Mouse (Mus musculus) limb, embryonic 13.5 days (tissue): Measurements from ENCODE around the gene Dlgap4. TPM values are rescaled to one million over a fixed set of nuclear protein-coding genes. Genes with fewer than 3 reads are reported as not detected.

Experiments
- ATAC-seq: fragments of 200-750 bp; cut with Nextera tagmentation; 2 replicates; pipeline ENCODE4 v1.8.0; 2017; ENCODE audit warnings: low read depth, moderate number of reproducible peaks, moderate TSS enrichment; ENCODE audit not compliant: low FRiP score
- H3K27ac ChIP-seq: fragments of 300-500 bp; sonication (generic); 2 replicates; pipeline ENCODE4 v1.5.1; 2015; ENCODE audit warnings: inconsistent platforms, mild to moderate bottlenecking, moderate library complexity
- H3K27me3 ChIP-seq: fragments of 300-500 bp; sonication (generic); 2 replicates; pipeline ENCODE4 v1.6.1; 2015; ENCODE audit warnings: mild to moderate bottlenecking, inconsistent platforms
- H3K36me3 ChIP-seq: fragments of 300-500 bp; sonication (generic); 2 replicates; pipeline ENCODE4 v1.6.1; 2015; ENCODE audit warnings: inconsistent platforms, mild to moderate bottlenecking, moderate library complexity
- H3K4me1 ChIP-seq: fragments of 300-500 bp; sonication (generic); 2 replicates; pipeline ENCODE4 v1.6.1; 2015; ENCODE audit warnings: inconsistent platforms
- H3K4me2 ChIP-seq: fragments of 300-500 bp; sonication (generic); replicated peaks from 2 replicates; pipeline ENCODE4 v1.6.1; 2015; ENCODE audit warnings: inconsistent platforms, mild to moderate bottlenecking, moderate library complexity
- H3K4me3 ChIP-seq: fragments of 300-500 bp; sonication (generic); 2 replicates; pipeline ENCODE4 v1.5.1; 2015; ENCODE audit warnings: moderate library complexity, mild to moderate bottlenecking, inconsistent platforms
- H3K9ac ChIP-seq: fragments of 300-500 bp; sonication (generic); 2 replicates; pipeline ENCODE4 v1.6.1; 2015; ENCODE audit warnings: mild to moderate bottlenecking, inconsistent platforms
- H3K9me3 ChIP-seq: fragments of 300-500 bp; sonication (generic); 2 replicates; pipeline ENCODE4 v1.6.1; 2016; ENCODE audit warnings: inconsistent platforms
- WGBS: fragments of 180-500 bp; shearing (Covaris S2); methylation state at CpG from one replicate; pipeline ENCODE4 v1.1.7; 2015; 5-methylcytosine and 5-hydroxymethylcytosine counted together
- polyA plus RNA-seq: library from polyadenylated mRNA; unstranded; fragments of >200 nt; fragmentation: Nextera tagmentation; extraction: Ambion mirVana; gene quantifications from 2 replicates; pipeline ENCODE4 v1.2.1, GENCODE M21; 2015

Gene Dlgap4
- polyA plus RNA-seq, 1 experiment from 2014 or later, result 101 TPM

- H3K9ac ChIP-seq, result no peak overlapping the region
- H3K4me2 ChIP-seq, result no peak overlapping the region
- H3K4me3 ChIP-seq, result no peak overlapping the region
- no peaks in the 10 kb centered on the region for H3K9me3 ChIP-seq
- no peak overlapping the region for H3K27ac ChIP-seq
- peaks cover 26% of the 10 kb centered on the region for H3K4me1 ChIP-seq
- H3K36me3 ChIP-seq, result no peaks in the 10 kb centered on the region
- peaks cover 44% of the 10 kb centered on the region for H3K27me3 ChIP-seq
- no peak for ATAC-seq
- 39% methylated on average over 6 of the region's 6 CpGs for WGBS
Measured at GRCm38 (mm10) chr2:156645145-156645544, 31.6 kb downstream of the Dlgap4 start.

- Histone ChIP-seq H3K9ac (no peak overlapping the region), H3K36me3 (no peaks in the 10 kb centered on the region), H3K27ac (no peak overlapping the region), H3K4me3 (no peak overlapping the region), H3K4me2 (no peak overlapping the region), H3K9me3 (no peaks in the 10 kb centered on the region), H3K4me1 (peaks cover 26% of the 10 kb centered on the region), H3K27me3 (peaks cover 44% of the 10 kb centered on the region)
- no peak for ATAC-seq
- 73% methylated on average over 5 of the region's 5 CpGs for WGBS
Measured at GRCm38 (mm10) chr2:156646877-156647276, 33.4 kb downstream of the Dlgap4 start.

GRCm38 (mm10) chr2:156648042-156648441 lies 34.5 kb downstream of the Dlgap4 start:
- ATAC-seq, result no peak
- H3K27ac ChIP-seq, result no peak overlapping the region
- H3K9me3 ChIP-seq, result no peaks in the 10 kb centered on the region
- H3K36me3 ChIP-seq, result no peaks in the 10 kb centered on the region
- no peak overlapping the region for H3K4me3 ChIP-seq
- H3K27me3 ChIP-seq, result peaks cover 34% of the 10 kb centered on the region
- WGBS, result 64% methylated on average over 5 of the region's 5 CpGs
- peaks cover 24% of the 10 kb centered on the region for H3K4me1 ChIP-seq
- H3K9ac ChIP-seq, result no peak overlapping the region
- H3K4me2 ChIP-seq, result no peak overlapping the region

GRCm38 (mm10) chr2:156649450-156649849 lies 35.9 kb downstream of the Dlgap4 start:
- H3K4me1 ChIP-seq, result peaks cover 13% of the 10 kb centered on the region
- H3K36me3 ChIP-seq, result no peaks in the 10 kb centered on the region
- no peak for ATAC-seq
- H3K4me3 ChIP-seq, result no peak overlapping the region
- H3K27ac ChIP-seq, result no peak overlapping the region
- H3K27me3 ChIP-seq, result peaks cover 32% of the 10 kb centered on the region
- 69% methylated on average over 5 of the region's 5 CpGs for WGBS
- H3K9ac ChIP-seq, result no peak overlapping the region
- H3K9me3 ChIP-seq, result no peaks in the 10 kb centered on the region
- no peak overlapping the region for H3K4me2 ChIP-seq

GRCm38 (mm10) chr2:156651019-156651418 lies 37.5 kb downstream of the Dlgap4 start:
- Histone ChIP-seq H3K36me3 (no peaks in the 10 kb centered on the region), H3K9ac (no peak overlapping the region), H3K4me1 (no peaks in the 10 kb centered on the region), H3K4me3 (no peak overlapping the region), H3K27ac (no peak overlapping the region), H3K27me3 (peaks cover 27% of the 10 kb centered on the region), H3K9me3 (no peaks in the 10 kb centered on the region), H3K4me2 (no peak overlapping the region)
- 66% methylated on average over 6 of the region's 6 CpGs for WGBS
- ATAC-seq, result no peak

- no peaks in the 10 kb centered on the region for H3K36me3 ChIP-seq
- H3K4me1 ChIP-seq, result no peaks in the 10 kb centered on the region
- WGBS, result 11% methylated on average over 8 of the region's 8 CpGs
- no peak overlapping the region for H3K9ac ChIP-seq
- H3K4me3 ChIP-seq, result no peak overlapping the region
- no peak overlapping the region for H3K27ac ChIP-seq
- H3K9me3 ChIP-seq, result no peaks in the 10 kb centered on the region
- ATAC-seq, result no peak
- H3K27me3 ChIP-seq, result peaks cover 16% of the 10 kb centered on the region
- no peak overlapping the region for H3K4me2 ChIP-seq
Measured at GRCm38 (mm10) chr2:156652841-156653240, 39.3 kb downstream of the Dlgap4 start.

GRCm38 (mm10) chr2:156654148-156654547 lies 40.6 kb downstream of the Dlgap4 start:
- H3K9me3 ChIP-seq, result no peaks in the 10 kb centered on the region
- no peak overlapping the region for H3K4me3 ChIP-seq
- H3K9ac ChIP-seq, result no peak overlapping the region
- no peak overlapping the region for H3K27ac ChIP-seq
- no peaks in the 10 kb centered on the region for H3K4me1 ChIP-seq
- H3K36me3 ChIP-seq, result no peaks in the 10 kb centered on the region
- no peak for ATAC-seq
- H3K27me3 ChIP-seq, result peaks cover 5% of the 10 kb centered on the region
- 79% methylated on average over 5 of the region's 5 CpGs for WGBS
- no peak overlapping the region for H3K4me2 ChIP-seq

GRCm38 (mm10) chr2:156655626-156656025 lies 42.1 kb downstream of the Dlgap4 start:
- H3K4me2 ChIP-seq, result no peak overlapping the region
- H3K9ac ChIP-seq, result no peak overlapping the region
- H3K27me3 ChIP-seq, result peaks cover 4% of the 10 kb centered on the region; the same call in 1 of the 2 replicates
- no peaks in the 10 kb centered on the region for H3K4me1 ChIP-seq
- no peak overlapping the region for H3K27ac ChIP-seq
- no peak overlapping the region for H3K4me3 ChIP-seq
- WGBS, result 60% methylated on average over 5 of the region's 5 CpGs
- H3K36me3 ChIP-seq, result no peaks in the 10 kb centered on the region
- H3K9me3 ChIP-seq, result no peaks in the 10 kb centered on the region
- no peak for ATAC-seq

GRCm38 (mm10) chr2:156657522-156657921 lies 44.0 kb downstream of the Dlgap4 start:
- no peaks in the 10 kb centered on the region for H3K36me3 ChIP-seq
- no peak overlapping the region for H3K4me2 ChIP-seq
- no peaks in the 10 kb centered on the region for H3K4me1 ChIP-seq
- no peaks in the 10 kb centered on the region for H3K9me3 ChIP-seq
- no peak for ATAC-seq
- no peak overlapping the region for H3K4me3 ChIP-seq
- no peaks in the 10 kb centered on the region; the same call in 1 of the 2 replicates for H3K27me3 ChIP-seq
- H3K27ac ChIP-seq, result no peak overlapping the region
- 84% methylated on average over 8 of the region's 8 CpGs for WGBS
- no peak overlapping the region for H3K9ac ChIP-seq

GRCm38 (mm10) chr2:156658221-156658620 lies 44.7 kb downstream of the Dlgap4 start:
- Histone ChIP-seq H3K9me3 (no peaks in the 10 kb centered on the region), H3K4me2 (no peak overlapping the region), H3K27ac (no peak overlapping the region), H3K27me3 (no peaks in the 10 kb centered on the region; the same call in 1 of the 2 replicates), H3K9ac (no peak overlapping the region), H3K4me3 (no peak overlapping the region), H3K4me1 (no peaks in the 10 kb centered on the region), H3K36me3 (no peaks in the 10 kb centered on the region)
- no peak for ATAC-seq
- 80% methylated on average over 10 of the region's 10 CpGs for WGBS

- Histone ChIP-seq H3K27ac (no peak overlapping the region), H3K9ac (no peak overlapping the region), H3K36me3 (no peaks in the 10 kb centered on the region), H3K4me1 (no peaks in the 10 kb centered on the region), H3K4me2 (no peak overlapping the region), H3K27me3 (0 out of 2 replicates have a peak, but pooled peaks cover under 1% of the 10 kb centered on the region), H3K4me3 (no peak overlapping the region), H3K9me3 (no peaks in the 10 kb centered on the region)
- no peak for ATAC-seq
- 66% methylated on average over 7 of the region's 7 CpGs for WGBS
Measured at GRCm38 (mm10) chr2:156658751-156659150, 45.2 kb downstream of the Dlgap4 start.

GRCm38 (mm10) chr2:156659981-156660380 lies 46.5 kb downstream of the Dlgap4 start:
- Histone ChIP-seq H3K9ac (no peak overlapping the region), H3K4me1 (no peaks in the 10 kb centered on the region), H3K4me2 (no peak overlapping the region), H3K27me3 (0 out of 2 replicates have a peak, but pooled peaks cover 4% of the 10 kb centered on the region), H3K9me3 (no peaks in the 10 kb centered on the region), H3K4me3 (no peak overlapping the region), H3K27ac (no peak overlapping the region), H3K36me3 (no peaks in the 10 kb centered on the region)
- ATAC-seq, result no peak
- WGBS, result 69% methylated on average over 6 of the region's 6 CpGs

GRCm38 (mm10) chr2:156663162-156663561 lies 49.7 kb downstream of the Dlgap4 start:
- Histone ChIP-seq H3K27ac (no peak overlapping the region), H3K4me3 (no peak overlapping the region), H3K27me3 (peaks cover 8% of the 10 kb centered on the region; the same call in 1 of the 2 replicates), H3K36me3 (no peaks in the 10 kb centered on the region), H3K9ac (no peak overlapping the region), H3K4me1 (0 out of 2 replicates have a peak, but pooled peaks cover 2% of the 10 kb centered on the region), H3K9me3 (no peaks in the 10 kb centered on the region), H3K4me2 (no peak overlapping the region)
- 83% methylated on average over 10 of the region's 10 CpGs for WGBS
- ATAC-seq, result no peak
